Mouse (Mus musculus): ENCODE results near the gene Hoxd3. TPM values are rescaled to one million over a fixed set of nuclear protein-coding genes. Genes with fewer than 3 reads are reported as not detected.

Gene Hoxd3
- total RNA-seq, 1 experiment, result 0.40 TPM

- DNase-seq (ENCODE audit: low read depth, low spot score), result no peak
- Histone ChIP-seq H3K9ac (ENCODE audit: insufficient read depth, low read depth, low read length, poor library complexity, severe bottlenecking) (no peak overlapping the region), H3K4me3 (ENCODE audit: insufficient read depth in 1 of 2, low read depth in 1 of 2, low read length in 2 of 2, poor library complexity in 1 of 2, severe bottlenecking in 1 of 2) (no peak overlapping the region), H3K9me3 (ENCODE audit: control insufficient read depth, insufficient read depth, low read depth, low read length) (no peaks in the 10 kb centered on the region), H3K27ac (ENCODE audit: insufficient read depth, low read depth, low read length, poor library complexity, severe bottlenecking) (no peak overlapping the region), H3K4me1 (ENCODE audit: control insufficient read depth in 2 of 2, insufficient read depth in 2 of 2, low read length in 2 of 2, poor library complexity in 1 of 2) (peaks cover 0 to 5% of the 10 kb centered on the region in 2 experiments; a peak in 1 of 4 replicates), H3K36me3 (ENCODE audit: control insufficient read depth, insufficient read depth, low read length, poor library complexity, severe bottlenecking) (no peaks in the 10 kb centered on the region)
- in situ Hi-C loops (cut with MboI; ENCODE audit: low sequenced_read_pairs in 2 of 2, unreplicated experiment in 2 of 2), result loop anchor here (25.0 kb wide), 2 partner anchors 608 to 1108 kb away; no protein-coding TSS in a partner anchor
- TF ChIP-seq ZNF384 (IDR thresholded peaks at IDR 0.05; ENCODE audit: low read depth, low read length) (no peak), ZC3H11A (IDR thresholded peaks at IDR 0.05; ENCODE audit: borderline replicate concordance, low read depth, low read length) (no peak), HCFC1 (IDR thresholded peaks at IDR 0.05; ENCODE audit: borderline replicate concordance, insufficient read depth, low read length) (no peak), CHD2 (IDR thresholded peaks at IDR 0.05; ENCODE audit: low read depth, low read length) (no peak), MAFK (IDR thresholded peaks at IDR 0.05; ENCODE audit: insufficient read depth, low read depth, low read length) (no peak)
Observed at GRCm38 (mm10) chr2:74670632-74671188, 41.0 kb upstream of the Hoxd3 start.

- Histone ChIP-seq H3K4me1 (ENCODE audit: control insufficient read depth in 2 of 2, insufficient read depth in 2 of 2, low read length in 2 of 2, poor library complexity in 1 of 2) (peaks cover 0 to 5% of the 10 kb centered on the region in 2 experiments; a peak in 1 of 4 replicates), H3K36me3 (ENCODE audit: control insufficient read depth, insufficient read depth, low read length, poor library complexity, severe bottlenecking) (no peaks in the 10 kb centered on the region), H3K9me3 (ENCODE audit: control insufficient read depth, insufficient read depth, low read depth, low read length) (no peaks in the 10 kb centered on the region), H3K9ac (ENCODE audit: insufficient read depth, low read depth, low read length, poor library complexity, severe bottlenecking) (no peak overlapping the region), H3K4me3 (ENCODE audit: insufficient read depth in 1 of 2, low read depth in 1 of 2, low read length in 2 of 2, poor library complexity in 1 of 2, severe bottlenecking in 1 of 2) (no peak overlapping the region), H3K27ac (ENCODE audit: insufficient read depth, low read depth, low read length, poor library complexity, severe bottlenecking) (no peak overlapping the region)
- no peak for DNase-seq (ENCODE audit: low read depth, low spot score)
- TF ChIP-seq CHD2 (IDR thresholded peaks at IDR 0.05; ENCODE audit: low read depth, low read length), result no peak
- TF ChIP-seq HCFC1 (IDR thresholded peaks at IDR 0.05; ENCODE audit: borderline replicate concordance, insufficient read depth, low read length), result no peak
- TF ChIP-seq ZC3H11A (IDR thresholded peaks at IDR 0.05; ENCODE audit: borderline replicate concordance, low read depth, low read length), result no peak
- TF ChIP-seq ZNF384 (IDR thresholded peaks at IDR 0.05; ENCODE audit: low read depth, low read length), result no peak
- TF ChIP-seq MAFK (IDR thresholded peaks at IDR 0.05; ENCODE audit: insufficient read depth, low read depth, low read length), result no peak
- in situ Hi-C loops (cut with MboI; ENCODE audit: low sequenced_read_pairs in 2 of 2, unreplicated experiment in 2 of 2), result loop anchor here (25.0 kb wide), 2 partner anchors 610 to 1110 kb away; no protein-coding TSS in a partner anchor
Observed at GRCm38 (mm10) chr2:74671847-74672246, 39.9 kb upstream of the Hoxd3 start.

DNA sequence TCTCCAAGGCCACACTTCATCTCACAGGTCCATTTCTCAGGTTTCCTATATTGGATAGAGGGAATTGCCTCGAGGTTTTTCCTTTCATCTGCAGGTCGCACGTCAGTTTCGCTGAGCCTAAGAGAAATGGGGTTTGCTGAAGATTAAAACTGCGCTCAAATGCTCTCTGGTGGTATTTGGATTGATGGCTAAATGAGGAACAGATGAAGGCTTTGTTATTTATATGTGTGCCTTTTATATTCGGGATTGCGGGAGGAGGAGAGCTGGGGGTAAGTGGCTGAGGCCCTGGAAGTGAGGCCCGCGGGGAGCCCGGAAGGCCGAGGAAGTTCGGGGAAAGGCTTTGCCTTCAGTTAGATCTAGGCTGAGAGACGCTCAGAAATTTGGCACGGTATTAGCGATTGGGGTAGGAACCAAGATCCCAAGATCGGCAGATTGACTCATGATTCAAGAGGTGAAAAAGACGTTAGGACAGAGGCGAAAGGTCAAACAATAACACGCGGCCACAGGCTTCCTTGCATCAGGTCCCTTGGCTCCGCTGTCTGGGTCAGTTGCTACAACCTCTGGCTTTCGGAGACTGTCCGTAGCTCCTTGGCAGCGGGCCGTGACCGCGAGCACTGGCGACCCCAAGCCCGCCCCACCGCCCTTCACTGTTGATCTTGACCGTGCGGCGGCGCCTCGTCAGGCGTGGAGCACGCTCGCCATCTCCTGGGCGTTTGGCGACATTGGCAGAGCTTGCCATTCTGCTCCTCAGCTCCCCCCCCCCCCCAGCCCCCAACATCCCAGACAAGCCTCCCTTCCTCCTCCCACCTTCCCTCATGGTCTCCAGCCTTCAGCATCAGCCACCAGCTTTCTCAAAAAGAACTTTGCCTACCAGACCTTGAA is 39.0 kb upstream of the Hoxd3 start:
- TF ChIP-seq CHD2 (IDR thresholded peaks at IDR 0.05; ENCODE audit: low read depth, low read length) (no peak), ZC3H11A (IDR thresholded peaks at IDR 0.05; ENCODE audit: borderline replicate concordance, low read depth, low read length) (0 out of 2 replicates have a peak, but pooled peaks have one; percentile 31), MAFK (IDR thresholded peaks at IDR 0.05; ENCODE audit: insufficient read depth, low read depth, low read length) (no peak)
- Histone ChIP-seq H3K27ac (ENCODE audit: insufficient read depth, low read depth, low read length, poor library complexity, severe bottlenecking) (no peak overlapping the region), H3K36me3 (ENCODE audit: control insufficient read depth, insufficient read depth, low read length, poor library complexity, severe bottlenecking) (no peaks in the 10 kb centered on the region), H3K9ac (ENCODE audit: insufficient read depth, low read depth, low read length, poor library complexity, severe bottlenecking) (peak overlapping the region; percentile 15; the same call in 1 of the 2 replicates), H3K9me3 (ENCODE audit: control insufficient read depth, insufficient read depth, low read depth, low read length) (no peaks in the 10 kb centered on the region), H3K4me3 (ENCODE audit: insufficient read depth in 1 of 2, low read depth in 1 of 2, low read length in 2 of 2, poor library complexity in 1 of 2, severe bottlenecking in 1 of 2) (peak overlapping the region; percentile 44 to 55), H3K4me1 (ENCODE audit: control insufficient read depth in 2 of 2, insufficient read depth in 2 of 2, low read length in 2 of 2, poor library complexity in 1 of 2) (peaks cover 0 to 5% of the 10 kb centered on the region in 2 experiments; a peak in 1 of 4 replicates)
- in situ Hi-C loops (cut with MboI; ENCODE audit: low sequenced_read_pairs in 2 of 2, unreplicated experiment in 2 of 2), result loop anchor here (25.0 kb wide), 2 partner anchors 610 to 1110 kb away; no protein-coding TSS in a partner anchor
- no peak for DNase-seq (ENCODE audit: low read depth, low spot score)

DNA sequence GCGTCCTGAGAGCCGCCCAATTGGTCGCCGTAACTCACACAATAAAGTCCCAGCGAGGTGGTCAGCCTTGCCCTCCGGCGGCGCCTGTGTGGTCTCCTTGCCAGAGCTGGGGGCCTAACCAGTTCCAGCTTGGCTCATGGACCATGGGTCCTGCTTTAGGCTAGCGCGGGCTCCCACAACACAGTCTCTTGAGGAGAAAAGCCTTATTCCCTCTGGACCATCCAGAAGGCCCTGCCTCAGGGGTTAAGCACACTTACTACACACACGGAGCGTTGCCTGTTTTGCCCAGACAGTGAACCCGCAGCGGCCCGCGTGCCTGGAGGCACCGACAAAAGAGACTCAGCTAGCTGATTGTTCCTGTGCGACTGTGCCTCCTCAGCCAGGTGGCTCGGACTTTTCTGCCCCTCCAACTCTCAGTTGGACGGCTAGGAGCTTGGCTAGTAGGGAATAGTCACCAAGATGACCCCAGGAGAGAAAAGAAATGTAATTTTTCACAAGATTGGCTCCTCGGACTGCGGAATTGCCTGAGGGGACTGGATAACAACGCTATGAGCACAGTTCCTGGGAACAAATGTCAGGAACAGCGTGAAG is 37.8 kb upstream of the Hoxd3 start:
- Histone ChIP-seq H3K9me3 (ENCODE audit: control insufficient read depth, insufficient read depth, low read depth, low read length) (no peaks in the 10 kb centered on the region), H3K9ac (ENCODE audit: insufficient read depth, low read depth, low read length, poor library complexity, severe bottlenecking) (no peak overlapping the region), H3K27ac (ENCODE audit: insufficient read depth, low read depth, low read length, poor library complexity, severe bottlenecking) (no peak overlapping the region), H3K36me3 (ENCODE audit: control insufficient read depth, insufficient read depth, low read length, poor library complexity, severe bottlenecking) (no peaks in the 10 kb centered on the region), H3K4me3 (ENCODE audit: insufficient read depth in 1 of 2, low read depth in 1 of 2, low read length in 2 of 2, poor library complexity in 1 of 2, severe bottlenecking in 1 of 2) (no peak overlapping the region), H3K4me1 (ENCODE audit: control insufficient read depth in 2 of 2, insufficient read depth in 2 of 2, low read length in 2 of 2, poor library complexity in 1 of 2) (peaks cover 0 to 2% of the 10 kb centered on the region in 2 experiments; a peak in 1 of 4 replicates)
- DNase-seq (ENCODE audit: low read depth, low spot score), result no peak
- in situ Hi-C loops (cut with MboI; ENCODE audit: low sequenced_read_pairs in 2 of 2, unreplicated experiment in 2 of 2), result loop anchor here (25.0 kb wide), 2 partner anchors 612 to 1112 kb away; no protein-coding TSS in a partner anchor
- TF ChIP-seq HCFC1 (IDR thresholded peaks at IDR 0.05; ENCODE audit: borderline replicate concordance, insufficient read depth, low read length) (no peak), ZC3H11A (IDR thresholded peaks at IDR 0.05; ENCODE audit: borderline replicate concordance, low read depth, low read length) (no peak), ZNF384 (IDR thresholded peaks at IDR 0.05; ENCODE audit: low read depth, low read length) (no peak), MAFK (IDR thresholded peaks at IDR 0.05; ENCODE audit: insufficient read depth, low read depth, low read length) (no peak), CHD2 (IDR thresholded peaks at IDR 0.05; ENCODE audit: low read depth, low read length) (no peak)

All from ES-E14 (cell line).